Mouse (Mus musculus): ENCODE measurements around the gene Ccdc152. TPM values are rescaled to one million over a fixed set of nuclear protein-coding genes. Genes with fewer than 3 reads are reported as not detected.

Ccdc152 gene
- polyA plus RNA-seq, 1 experiment from 2014 or later: not detected

DNA sequence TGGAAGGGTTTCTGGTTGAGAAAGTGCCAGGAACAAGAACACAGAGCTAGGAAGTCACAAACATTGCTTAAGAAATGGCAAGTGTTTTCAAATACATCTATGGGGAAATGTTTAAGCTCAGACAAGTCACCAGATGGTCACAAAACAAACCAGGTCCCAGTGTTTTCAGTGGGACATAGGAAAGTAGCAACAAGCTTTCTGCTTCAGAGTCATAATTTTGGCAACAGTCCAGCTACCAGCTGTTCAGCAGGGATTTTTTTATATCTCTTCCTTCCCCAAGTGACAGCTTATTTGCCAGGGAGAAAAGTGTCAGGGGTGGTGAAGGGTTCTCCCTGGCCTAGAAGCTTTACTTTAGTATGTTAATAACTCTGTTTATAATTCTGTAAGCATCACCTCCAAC, 9.6 kb upstream of the Ccdc152 start:
- no peak overlapping the region for H3K4me2 ChIP-seq
- ATAC-seq (ENCODE audit: low FRiP score, low read depth): no peak
- H3K4me3 ChIP-seq: no peak overlapping the region
- H3K27me3 ChIP-seq: no peaks in the 10 kb centered on the region
- H3K27ac ChIP-seq (replicated peaks): no peak overlapping the region
- no peaks in the 10 kb centered on the region for H3K36me3 ChIP-seq
- no peaks in the 10 kb centered on the region for H3K4me1 ChIP-seq (replicated peaks)
- H3K9me3 ChIP-seq: no peaks in the 10 kb centered on the region
- no peak overlapping the region for H3K9ac ChIP-seq

DNA sequence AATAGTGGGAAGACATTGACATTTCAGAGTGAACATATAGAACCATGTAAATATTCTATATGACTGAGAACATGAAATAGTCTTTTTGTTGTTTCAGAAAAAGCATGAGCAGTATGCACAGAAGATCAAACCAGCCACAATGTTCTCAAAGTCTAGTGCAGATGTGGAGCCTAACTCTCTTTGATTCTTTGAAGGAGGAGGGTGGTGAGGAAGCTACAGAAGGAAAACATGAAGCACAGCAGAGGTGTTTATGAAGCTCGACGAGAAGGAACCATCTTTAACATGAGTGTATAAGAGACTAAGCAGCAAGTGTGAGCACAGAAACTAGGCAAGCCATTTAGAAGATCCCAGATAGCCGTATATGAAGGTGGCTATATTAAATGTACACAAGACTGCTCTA, 6.5 kb upstream of the Ccdc152 start:
- 86% methylated on average over 3 of the region's 3 CpGs for WGBS

DNA sequence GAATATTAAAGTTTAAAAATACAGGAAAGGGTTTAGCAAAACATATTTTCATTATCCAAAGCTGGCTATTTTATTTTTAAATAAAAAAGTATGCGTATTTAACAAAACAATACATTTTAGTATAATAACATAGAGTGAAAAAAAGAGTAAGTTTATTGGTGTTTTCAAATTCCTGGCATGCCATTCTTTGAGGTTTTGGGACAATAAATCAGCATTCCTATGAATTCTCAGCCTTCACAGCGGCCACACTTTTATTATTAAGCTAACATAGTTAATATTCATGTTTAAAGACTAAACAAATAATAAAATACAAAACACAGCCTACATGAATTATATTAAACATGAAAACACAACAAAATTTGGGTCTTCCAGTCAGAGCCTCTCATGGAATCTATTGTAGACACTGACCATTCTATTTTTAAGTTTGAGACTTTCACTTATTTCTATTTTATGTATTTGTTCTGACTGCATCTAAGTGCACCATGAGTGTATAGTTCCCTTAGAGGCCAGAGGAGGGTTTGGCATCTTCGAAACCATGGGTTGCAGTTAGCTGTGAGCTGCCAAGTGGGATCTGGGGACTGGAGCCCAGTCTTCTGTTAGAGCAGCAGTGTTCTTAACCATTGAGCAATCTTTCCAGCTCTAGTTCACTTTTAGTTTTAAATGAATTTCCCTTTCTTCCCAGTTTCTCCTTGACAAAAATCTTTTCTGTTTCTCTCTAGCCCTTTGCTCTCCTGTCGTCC, 2.8 kb downstream of the Ccdc152 start:
- Histone ChIP-seq H3K9me3 (no peaks in the 10 kb centered on the region), H3K9ac (no peak overlapping the region), H3K4me2 (no peak overlapping the region), H3K36me3 (no peaks in the 10 kb centered on the region), H3K27me3 (no peaks in the 10 kb centered on the region), H3K27ac (replicated peaks) (no peak overlapping the region), H3K4me3 (no peak overlapping the region), H3K4me1 (replicated peaks) (no peaks in the 10 kb centered on the region)
- WGBS: 80% methylated on average over 4 of the region's 4 CpGs
- ATAC-seq (ENCODE audit: low FRiP score, low read depth): no peak

More for the DNA sequence above, 6.5 kb upstream of the Ccdc152 start:
- Histone ChIP-seq H3K9me3 (no peaks in the 10 kb centered on the region), H3K4me2 (no peak overlapping the region), H3K4me1 (replicated peaks) (no peaks in the 10 kb centered on the region), H3K9ac (no peak overlapping the region), H3K27ac (replicated peaks) (no peak overlapping the region), H3K4me3 (no peak overlapping the region), H3K36me3 (no peaks in the 10 kb centered on the region), H3K27me3 (no peaks in the 10 kb centered on the region)
- ATAC-seq (ENCODE audit: low FRiP score, low read depth): no peak

DNA sequence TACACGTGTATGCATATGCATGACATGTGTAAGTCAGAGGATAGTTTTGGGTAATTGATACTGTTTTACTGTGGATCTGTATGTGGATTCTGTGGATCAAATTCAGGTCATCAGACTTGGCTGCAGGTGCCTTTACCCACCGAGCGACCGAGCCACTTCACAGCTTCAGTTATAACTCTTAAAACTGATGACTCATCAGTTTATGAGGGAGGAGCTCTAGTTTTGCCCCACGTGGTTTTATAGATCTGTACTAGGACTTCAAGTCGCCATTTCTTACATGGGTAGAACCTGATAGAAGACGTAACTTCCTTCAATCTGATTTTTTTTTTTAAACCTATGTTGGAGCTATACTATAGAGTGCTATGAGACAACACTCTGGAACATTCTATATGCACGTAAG, 5.7 kb downstream of the Ccdc152 start:
- Histone ChIP-seq H3K9ac (no peak overlapping the region), H3K4me1 (replicated peaks) (no peaks in the 10 kb centered on the region), H3K27me3 (no peaks in the 10 kb centered on the region), H3K27ac (replicated peaks) (no peak overlapping the region), H3K4me2 (no peak overlapping the region), H3K4me3 (no peak overlapping the region), H3K9me3 (no peaks in the 10 kb centered on the region), H3K36me3 (no peaks in the 10 kb centered on the region)
- 88% methylated on average over 8 of the region's 8 CpGs for WGBS
- ATAC-seq (ENCODE audit: low FRiP score, low read depth): no peak

DNA sequence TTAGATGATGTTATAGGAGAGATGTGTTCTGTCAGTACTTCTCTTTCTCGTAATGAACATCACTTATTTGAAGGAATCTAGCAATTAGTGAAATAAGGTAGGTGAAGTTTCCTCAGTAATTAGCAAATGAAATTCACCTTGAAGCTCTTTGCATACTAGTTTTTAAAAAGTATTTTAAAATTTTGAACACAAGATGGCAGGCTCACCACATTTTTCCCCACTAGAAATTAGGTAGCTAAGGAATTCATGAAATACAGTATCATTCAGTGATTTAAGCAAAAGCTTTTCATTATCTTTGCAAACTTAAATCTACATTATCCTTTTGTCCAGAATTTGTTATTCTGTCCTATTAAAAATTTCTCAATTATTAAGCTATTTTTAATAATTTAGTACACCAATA, 7.3 kb downstream of the Ccdc152 start:
- Histone ChIP-seq H3K9me3 (no peaks in the 10 kb centered on the region), H3K27ac (replicated peaks) (no peak overlapping the region), H3K4me3 (no peak overlapping the region), H3K36me3 (no peaks in the 10 kb centered on the region), H3K27me3 (no peaks in the 10 kb centered on the region), H3K4me2 (no peak overlapping the region), H3K4me1 (replicated peaks) (no peaks in the 10 kb centered on the region), H3K9ac (no peak overlapping the region)
- WGBS: 84% methylated on average over 1 of the region's 1 CpGs
- ATAC-seq (ENCODE audit: low FRiP score, low read depth): no peak

DNA sequence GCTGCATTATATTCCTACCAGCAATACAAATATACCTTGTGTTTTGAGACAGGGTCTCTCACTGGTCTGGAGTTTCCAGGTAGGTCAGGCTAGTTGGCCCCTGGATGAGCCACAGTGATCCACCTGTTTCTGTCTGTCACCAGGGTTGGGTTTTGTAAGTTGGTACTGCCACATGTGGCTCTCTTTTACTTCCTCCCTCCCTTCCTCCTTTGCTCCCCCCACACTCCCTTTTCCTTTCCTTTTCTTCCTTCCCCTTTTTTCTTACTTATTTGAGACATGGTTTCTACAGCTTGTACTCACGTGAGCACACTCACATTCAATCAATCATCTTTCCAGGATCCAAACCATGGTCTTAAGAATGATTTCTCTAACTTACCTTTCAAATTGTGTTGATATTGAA, 9.8 kb downstream of the Ccdc152 start:
- H3K9me3 ChIP-seq: no peaks in the 10 kb centered on the region

DNA sequence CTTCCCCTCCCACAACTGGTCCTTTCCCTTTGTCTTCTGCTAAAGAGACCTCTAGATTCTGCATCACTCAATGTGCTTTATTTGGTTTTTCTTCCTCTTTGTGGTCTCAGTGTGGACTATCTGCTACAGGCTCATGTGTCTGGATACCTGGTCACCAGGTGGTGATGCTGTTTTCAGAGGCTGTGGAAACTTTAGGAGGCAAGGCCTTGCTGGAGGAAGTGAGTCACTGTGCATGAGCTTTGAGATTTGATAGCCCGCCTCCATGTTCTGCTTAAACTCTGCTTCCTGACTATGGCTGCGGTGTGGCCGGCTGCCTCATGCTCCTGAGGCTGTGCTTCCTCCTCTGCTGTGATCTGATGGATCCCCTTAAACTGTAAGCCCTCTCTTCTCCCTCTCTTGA, 12.9 kb downstream of the Ccdc152 start:
- H3K36me3 ChIP-seq: no peaks in the 10 kb centered on the region
- H3K4me1 ChIP-seq (replicated peaks): no peaks in the 10 kb centered on the region
- no peaks in the 10 kb centered on the region for H3K9me3 ChIP-seq
- H3K4me2 ChIP-seq: no peak overlapping the region
- ATAC-seq (ENCODE audit: low FRiP score, low read depth): no peak
- no peak overlapping the region for H3K27ac ChIP-seq (replicated peaks)
- no peak overlapping the region for H3K9ac ChIP-seq
- H3K4me3 ChIP-seq: no peak overlapping the region
- no peaks in the 10 kb centered on the region for H3K27me3 ChIP-seq
- 91% methylated on average over 3 of the region's 3 CpGs for whole genome bisulfite sequencing

More for the DNA sequence above, 9.8 kb downstream of the Ccdc152 start:
- no peak overlapping the region for H3K4me3 ChIP-seq
- H3K27ac ChIP-seq (replicated peaks): no peak overlapping the region
- ATAC-seq (ENCODE audit: low FRiP score, low read depth): no peak
- no peaks in the 10 kb centered on the region for H3K4me1 ChIP-seq (replicated peaks)
- no peaks in the 10 kb centered on the region for H3K27me3 ChIP-seq
- 69% methylated on average over 1 of the region's 1 CpGs for WGBS
- no peak overlapping the region for H3K9ac ChIP-seq
- no peak overlapping the region for H3K4me2 ChIP-seq
- no peaks in the 10 kb centered on the region for H3K36me3 ChIP-seq

DNA sequence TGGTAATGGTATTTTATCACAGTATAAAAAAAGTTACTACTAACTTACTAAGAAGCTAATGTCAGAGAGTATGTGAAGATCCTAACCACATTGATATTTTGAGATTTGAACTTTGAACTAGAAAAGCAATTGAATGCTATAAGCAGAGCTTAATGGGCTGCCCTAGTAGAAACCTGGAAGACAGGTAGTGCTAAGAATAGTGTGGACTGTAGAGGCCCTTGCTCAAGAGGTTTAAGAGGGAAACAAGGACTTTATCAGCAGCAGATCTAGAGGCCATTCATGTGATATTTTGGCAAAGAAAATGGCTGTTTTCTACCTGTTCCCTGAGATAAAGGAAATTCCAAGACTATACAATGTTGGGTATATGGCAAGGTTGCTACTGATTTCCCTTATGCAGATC, 17.3 kb downstream of the Ccdc152 start:
- no peaks in the 10 kb centered on the region for H3K36me3 ChIP-seq
- H3K27me3 ChIP-seq: no peaks in the 10 kb centered on the region
- H3K4me2 ChIP-seq: no peak overlapping the region
- no peak overlapping the region for H3K4me3 ChIP-seq
- no peaks in the 10 kb centered on the region for H3K9me3 ChIP-seq
- no peak for ATAC-seq (ENCODE audit: low FRiP score, low read depth)
- no peak overlapping the region for H3K27ac ChIP-seq (replicated peaks)
- no peak overlapping the region for H3K9ac ChIP-seq
- no peaks in the 10 kb centered on the region for H3K4me1 ChIP-seq (replicated peaks)

DNA sequence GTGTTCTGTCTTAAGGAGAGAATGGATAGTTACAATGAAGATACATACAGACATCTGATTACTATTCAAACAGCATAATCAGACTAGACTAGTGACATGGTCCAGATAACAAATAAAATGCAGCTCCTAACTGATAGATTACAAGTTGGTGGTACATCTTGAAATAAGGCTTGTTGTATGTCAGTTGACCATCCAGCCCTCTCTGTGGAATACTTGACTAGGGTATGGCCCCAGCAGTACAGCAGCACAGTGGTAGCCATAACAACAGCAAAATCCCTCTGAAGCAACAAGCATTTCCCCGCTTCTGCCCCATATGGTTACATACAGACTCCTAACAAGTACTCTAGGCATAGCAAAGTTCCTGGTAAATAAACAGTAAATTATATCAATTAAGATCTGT, 21.6 kb downstream of the Ccdc152 start:
- no peak for ATAC-seq (ENCODE audit: low FRiP score, low read depth)

DNA sequence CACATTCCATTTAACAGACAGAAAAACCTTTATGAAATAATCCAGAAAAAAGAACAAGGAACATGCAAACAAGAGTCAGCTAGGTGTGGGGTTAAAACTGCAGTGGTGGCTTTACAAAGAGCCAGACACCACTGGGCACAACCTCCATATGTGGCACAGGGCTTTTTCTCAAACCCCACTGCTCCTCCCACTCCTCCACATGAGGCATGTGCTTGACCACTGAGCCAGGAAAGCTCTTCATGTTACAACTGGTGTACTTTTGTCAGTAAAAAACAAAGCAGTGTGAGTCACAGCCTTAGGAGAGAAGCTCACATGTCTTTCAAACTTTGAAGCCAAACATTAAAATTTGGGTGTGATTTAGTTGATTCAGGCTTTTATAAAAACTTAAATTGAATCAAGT, 22.1 kb downstream of the Ccdc152 start:
- Histone ChIP-seq H3K27ac (replicated peaks) (no peak overlapping the region), H3K9me3 (no peaks in the 10 kb centered on the region), H3K9ac (no peak overlapping the region), H3K36me3 (no peaks in the 10 kb centered on the region), H3K4me3 (no peak overlapping the region), H3K4me2 (no peak overlapping the region), H3K27me3 (no peaks in the 10 kb centered on the region), H3K4me1 (replicated peaks) (no peaks in the 10 kb centered on the region)
- ATAC-seq (ENCODE audit: low FRiP score, low read depth): no peak

More for the DNA sequence above, 21.6 kb downstream of the Ccdc152 start:
- no peaks in the 10 kb centered on the region for H3K36me3 ChIP-seq
- no peaks in the 10 kb centered on the region for H3K9me3 ChIP-seq
- H3K4me2 ChIP-seq: no peak overlapping the region
- no peak overlapping the region for H3K4me3 ChIP-seq
- H3K4me1 ChIP-seq (replicated peaks): no peaks in the 10 kb centered on the region
- H3K27me3 ChIP-seq: no peaks in the 10 kb centered on the region
- no peak overlapping the region for H3K9ac ChIP-seq
- H3K27ac ChIP-seq (replicated peaks): no peak overlapping the region
- 67% methylated on average over 1 of the region's 1 CpGs for WGBS

DNA sequence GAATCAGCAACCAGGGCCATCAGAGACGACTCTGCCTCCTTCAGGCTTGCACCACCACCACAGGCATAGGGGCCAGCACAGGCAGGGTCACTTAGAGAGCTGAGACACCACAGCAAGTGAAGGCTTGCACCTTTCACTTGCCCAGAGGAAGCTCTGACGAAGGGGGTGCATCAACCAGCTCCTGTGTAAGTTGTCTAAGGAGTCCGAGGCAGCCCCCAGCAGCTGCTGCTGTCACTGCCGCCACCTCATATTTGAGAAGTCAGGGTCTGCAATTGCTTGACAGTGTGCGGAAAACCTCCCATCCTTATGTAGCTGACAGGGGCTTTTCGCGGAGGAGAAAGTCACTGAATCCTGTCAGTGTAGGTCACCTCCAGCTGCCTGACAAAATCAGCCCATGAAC, 24.1 kb downstream of the Ccdc152 start:
- no peak overlapping the region for H3K27ac ChIP-seq (replicated peaks)
- ATAC-seq (ENCODE audit: low FRiP score, low read depth): no peak
- H3K27me3 ChIP-seq: no peaks in the 10 kb centered on the region
- WGBS: 81% methylated on average over 7 of the region's 7 CpGs
- no peaks in the 10 kb centered on the region for H3K9me3 ChIP-seq
- H3K4me1 ChIP-seq (replicated peaks): no peaks in the 10 kb centered on the region
- no peak overlapping the region for H3K4me2 ChIP-seq
- no peak overlapping the region for H3K9ac ChIP-seq
- H3K4me3 ChIP-seq: no peak overlapping the region
- no peaks in the 10 kb centered on the region for H3K36me3 ChIP-seq

DNA sequence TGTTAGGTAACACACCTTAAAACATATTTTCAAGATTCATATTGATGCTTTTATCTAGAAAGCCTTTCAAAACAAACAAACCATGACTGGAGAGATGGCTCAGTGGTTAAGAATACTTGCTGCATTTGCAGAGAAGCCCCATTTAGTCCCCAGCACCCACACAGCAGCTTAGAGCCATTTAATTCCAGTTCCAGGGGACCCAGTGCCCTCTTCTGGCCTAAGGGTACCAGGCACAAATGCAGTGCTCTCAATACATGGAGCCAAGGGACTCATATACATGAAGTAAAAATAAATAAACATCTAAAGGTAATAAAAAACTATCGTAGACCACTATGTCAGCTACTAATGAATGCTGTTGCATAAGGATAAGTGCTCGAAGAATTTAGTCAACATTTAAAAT, 25.9 kb downstream of the Ccdc152 start:
- no peak for ATAC-seq (ENCODE audit: low FRiP score, low read depth)
- no peaks in the 10 kb centered on the region for H3K9me3 ChIP-seq
- H3K4me1 ChIP-seq (replicated peaks): no peaks in the 10 kb centered on the region
- H3K36me3 ChIP-seq: no peaks in the 10 kb centered on the region
- H3K4me2 ChIP-seq: no peak overlapping the region
- no peaks in the 10 kb centered on the region for H3K27me3 ChIP-seq
- H3K9ac ChIP-seq: no peak overlapping the region
- H3K27ac ChIP-seq (replicated peaks): no peak overlapping the region
- WGBS: 94% methylated on average over 2 of the region's 2 CpGs
- no peak overlapping the region for H3K4me3 ChIP-seq

DNA sequence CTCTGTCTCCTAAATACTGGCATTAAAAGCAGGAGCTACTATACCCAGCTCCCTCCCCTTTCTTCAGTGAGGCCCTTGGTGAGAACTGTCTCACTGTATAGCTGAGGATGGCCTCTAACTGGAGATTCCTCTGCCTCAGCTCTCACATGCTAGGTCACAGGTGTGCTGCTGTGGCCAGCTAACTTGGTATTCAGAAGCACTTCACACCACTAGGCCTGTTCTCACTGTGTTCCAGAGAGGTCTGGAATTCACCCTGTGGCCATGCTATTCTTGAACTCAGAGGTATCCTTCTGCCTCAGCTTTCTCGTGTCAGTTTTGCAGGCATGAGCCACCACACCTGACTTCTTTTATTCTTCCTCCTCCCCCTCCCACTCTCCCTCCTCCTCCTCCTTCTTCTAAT, 30.1 kb downstream of the Ccdc152 start:
- no peaks in the 10 kb centered on the region for H3K9me3 ChIP-seq
- no peaks in the 10 kb centered on the region for H3K36me3 ChIP-seq
- H3K4me1 ChIP-seq (replicated peaks): peaks cover 5% of the 10 kb centered on the region; the same call in 1 of the 2 replicates
- ATAC-seq (ENCODE audit: low FRiP score, low read depth): no peak
- H3K4me3 ChIP-seq: no peak overlapping the region
- WGBS: 71% methylated on average over 1 of the region's 1 CpGs
- no peak overlapping the region for H3K9ac ChIP-seq
- no peaks in the 10 kb centered on the region for H3K27me3 ChIP-seq
- 0 out of 2 replicates have a peak overlapping the region, but pooled peaks have one; percentile 47 for H3K4me2 ChIP-seq
- H3K27ac ChIP-seq (replicated peaks): no peak overlapping the region
